Mouse (Mus musculus) stomach, postnatal 0 days (tissue): Measurements from ENCODE around the gene Clec2l. TPM values are rescaled to one million over a fixed set of nuclear protein-coding genes. Genes with fewer than 3 reads are reported as not detected.
A peak's percentile ranks its signal among the peaks of the same experiment; 100 is the strongest.

ENCODE experiments used
- ATAC-seq: fragments of 200-750 bp; cut with Nextera tagmentation; 2 replicates; pipeline ENCODE4 v1.8.0; 2017; ENCODE audit not compliant: low FRiP score, low TSS enrichment
- DNase-seq: peaks from one replicate; pipeline ENCODE4 v3.0.0-alpha.2; 2016; ENCODE audit warnings: low spot score
- H3K27ac ChIP-seq: fragments of 300-500 bp; sonication (generic); replicated peaks from 2 replicates; pipeline ENCODE4 v1.5.1; 2014; ENCODE audit warnings: mild to moderate bottlenecking, control low read depth
- H3K27me3 ChIP-seq: fragments of 300-500 bp; sonication (generic); 2 replicates; pipeline ENCODE4 v1.6.1; 2014; ENCODE audit warnings: low read length; ENCODE audit not compliant: control insufficient read depth, insufficient read depth
- H3K36me3 ChIP-seq: fragments of 300-500 bp; sonication (generic); 2 replicates; pipeline ENCODE4 v1.6.1; 2014; ENCODE audit warnings: low read length, mixed read lengths; ENCODE audit not compliant: control insufficient read depth, insufficient read depth
- H3K4me1 ChIP-seq: fragments of 300-500 bp; sonication (generic); replicated peaks from 2 replicates; pipeline ENCODE4 v1.6.1; 2014; ENCODE audit warnings: antibody characterized with exemption; ENCODE audit not compliant: control insufficient read depth, insufficient read depth
- H3K4me2 ChIP-seq: fragments of 300-500 bp; sonication (generic); replicated peaks from 2 replicates; pipeline ENCODE4 v1.6.1; 2014; ENCODE audit warnings: low read depth, mild to moderate bottlenecking, control low read depth, moderate library complexity
- H3K4me3 ChIP-seq: fragments of 300-500 bp; sonication (generic); 2 replicates; pipeline ENCODE4 v1.5.1; 2014; ENCODE audit warnings: low read depth, low read length, control low read depth
- H3K9ac ChIP-seq: fragments of 300-500 bp; sonication (generic); 2 replicates; pipeline ENCODE4 v1.6.1; 2014; ENCODE audit warnings: mild to moderate bottlenecking, low read length, control low read depth, mixed read lengths
- H3K9me3 ChIP-seq: fragments of 300-500 bp; sonication (generic); 2 replicates; pipeline ENCODE4 v1.6.1; 2016; ENCODE audit warnings: low read length; ENCODE audit not compliant: control insufficient read depth
- CTCF ChIP-seq: IDR thresholded peaks from 2 replicates; pipeline ENCODE4 v1.5.1; 2016; ENCODE audit warnings: antibody characterized with exemption, low read depth, mild to moderate bottlenecking, moderate library complexity
- EP300 ChIP-seq: optimal IDR thresholded peaks from 2 replicates; pipeline ENCODE3; 2016; ENCODE audit warnings: antibody characterized with exemption
- WGBS: fragments of 180-500 bp; shearing (Covaris S2); extraction: QIAGEN DNeasy Blood & Tissue Kit; methylation state at CpG from one replicate; pipeline ENCODE4 v1.1.7; 2014; 5-methylcytosine and 5-hydroxymethylcytosine counted together
- polyA plus RNA-seq: library from polyadenylated mRNA; unstranded; fragments of >200 nt; fragmentation: Nextera tagmentation; extraction: Ambion mirVana; gene quantifications from 2 replicates; pipeline ENCODE4 v1.2.1, GENCODE M21; 2015

Gene Clec2l
- polyA plus RNA-seq, 1 experiment from 2014 or later, result 0.55 TPM

- H3K4me2 ChIP-seq, result no peak overlapping the region
- no peaks in the 10 kb centered on the region for H3K27me3 ChIP-seq
- H3K9ac ChIP-seq, result no peak overlapping the region
- no peak for TF ChIP-seq CTCF
- no peak for TF ChIP-seq EP300
- no peaks in the 10 kb centered on the region for H3K9me3 ChIP-seq
- H3K27ac ChIP-seq, result no peak overlapping the region
- no peak for DNase-seq
- ATAC-seq, result no peak
- no peak overlapping the region for H3K4me3 ChIP-seq
- 87% methylated on average over 19 of the region's 19 CpGs for WGBS
- H3K36me3 ChIP-seq, result peaks cover 26% of the 10 kb centered on the region
- no peaks in the 10 kb centered on the region for H3K4me1 ChIP-seq
Observed at GRCm38 (mm10) chr6:38713957-38714898, 51.4 kb downstream of the Clec2l start.

GRCm38 (mm10) chr6:38715881-38716280 lies 53.0 kb downstream of the Clec2l start:
- Histone ChIP-seq H3K4me1 (no peaks in the 10 kb centered on the region), H3K4me3 (no peak overlapping the region), H3K36me3 (peaks cover 27% of the 10 kb centered on the region), H3K9ac (no peak overlapping the region), H3K27me3 (no peaks in the 10 kb centered on the region), H3K9me3 (no peaks in the 10 kb centered on the region), H3K4me2 (no peak overlapping the region), H3K27ac (no peak overlapping the region)
- 95% methylated on average over 16 of the region's 16 CpGs for WGBS
- ATAC-seq, result no peak
- TF ChIP-seq CTCF, result no peak
- no peak for TF ChIP-seq EP300
- DNase-seq, result no peak

- Histone ChIP-seq H3K36me3 (peaks cover 24% of the 10 kb centered on the region), H3K27me3 (no peaks in the 10 kb centered on the region), H3K4me1 (no peaks in the 10 kb centered on the region), H3K4me3 (no peak overlapping the region), H3K9me3 (no peaks in the 10 kb centered on the region), H3K27ac (no peak overlapping the region), H3K4me2 (no peak overlapping the region), H3K9ac (no peak overlapping the region)
- WGBS, result 91% methylated on average over 7 of the region's 7 CpGs
- ATAC-seq, result 0 out of 2 replicates have a peak, but pooled peaks have one; percentile 69
- TF ChIP-seq EP300 (no peak), CTCF (no peak)
- no peak for DNase-seq
Observed at GRCm38 (mm10) chr6:38718625-38719024, 55.8 kb downstream of the Clec2l start.

- Histone ChIP-seq H3K4me1 (no peaks in the 10 kb centered on the region), H3K4me2 (no peak overlapping the region), H3K4me3 (no peak overlapping the region), H3K9ac (no peak overlapping the region), H3K36me3 (peaks cover 24% of the 10 kb centered on the region), H3K27ac (no peak overlapping the region), H3K9me3 (no peaks in the 10 kb centered on the region), H3K27me3 (no peaks in the 10 kb centered on the region)
- WGBS, result 84% methylated on average over 6 of the region's 6 CpGs
- no peak for TF ChIP-seq EP300
- TF ChIP-seq CTCF, result no peak
- no peak for ATAC-seq
- DNase-seq, result no peak
Observed at GRCm38 (mm10) chr6:38719229-38719628, 56.4 kb downstream of the Clec2l start.

GRCm38 (mm10) chr6:38721361-38721760 lies 58.5 kb downstream of the Clec2l start:
- 68% methylated on average over 1 of the region's 1 CpGs for WGBS
- Histone ChIP-seq H3K27me3 (no peaks in the 10 kb centered on the region), H3K4me3 (no peak overlapping the region), H3K4me1 (no peaks in the 10 kb centered on the region), H3K9ac (no peak overlapping the region), H3K36me3 (peaks cover 11% of the 10 kb centered on the region; the same call in 1 of the 2 replicates), H3K4me2 (no peak overlapping the region), H3K9me3 (no peaks in the 10 kb centered on the region), H3K27ac (no peak overlapping the region)
- ATAC-seq (no peak), DNase-seq (no peak)
- TF ChIP-seq EP300, result no peak
- no peak for TF ChIP-seq CTCF

GRCm38 (mm10) chr6:38725515-38725914 lies 62.6 kb downstream of the Clec2l start:
- Histone ChIP-seq H3K4me3 (no peak overlapping the region), H3K9me3 (no peaks in the 10 kb centered on the region), H3K27ac (no peak overlapping the region), H3K9ac (no peak overlapping the region), H3K36me3 (peaks cover 5% of the 10 kb centered on the region), H3K4me2 (no peak overlapping the region), H3K4me1 (no peaks in the 10 kb centered on the region), H3K27me3 (no peaks in the 10 kb centered on the region)
- DNase-seq (no peak), ATAC-seq (no peak)
- TF ChIP-seq EP300 (no peak), CTCF (no peak)
- 94% methylated on average over 3 of the region's 3 CpGs for WGBS

Other genes starting within 250 kb of the Clec2l start
- gene Ubn2, start 229.1 kb upstream of the Clec2l start, polyA plus RNA-seq, result 5.3 and 6.7 TPM in 2 replicates
- gene Fmc1, start 129.6 kb upstream of the Clec2l start, polyA plus RNA-seq, result 157 and 166 TPM in 2 replicates
- gene Luc7l2, start 111.7 kb upstream of the Clec2l start, polyA plus RNA-seq, result 19.2 and 24.2 TPM in 2 replicates
- gene Klrg2, start 25.8 kb upstream of the Clec2l start, polyA plus RNA-seq, result 4.5 and 5.9 TPM in 2 replicates
- 1.9 and 2.0 TPM in 2 replicates for gene Tbxas1, start 212.3 kb downstream of the Clec2l start, polyA plus RNA-seq
- gene Hipk2, start 213.1 kb downstream of the Clec2l start, polyA plus RNA-seq, result 13.7 and 13.9 TPM in 2 replicates